Mouse (Mus musculus) liver, embryonic 13.5 days (tissue): ENCODE measurements around the gene Usp37. TPM values are rescaled to one million over a fixed set of nuclear protein-coding genes. Genes with fewer than 3 reads are reported as not detected.
"Not testable (repeated sequence)": the region's sequence is repeated elsewhere in the genome, so short reads cannot be mapped to it uniquely, and the experiment has no call there.

Experiments
- ATAC-seq: fragments of 200-750 bp; cut with Nextera tagmentation; 2 replicates; pipeline ENCODE4 v1.8.0; 2017; ENCODE audit warnings: low read depth, mild to moderate bottlenecking, moderate number of reproducible peaks, moderate library complexity
- DNase-seq: peaks from one replicate; pipeline ENCODE4 v3.0.0; 2022
- H3K27ac ChIP-seq: fragments of 300-500 bp; sonication (generic); 2 replicates; pipeline ENCODE4 v1.5.1; 2015; ENCODE audit warnings: moderate library complexity, mild to moderate bottlenecking, inconsistent platforms
- H3K27me3 ChIP-seq: fragments of 300-500 bp; sonication (generic); 2 replicates; pipeline ENCODE4 v1.6.1; 2015; ENCODE audit warnings: mild to moderate bottlenecking, inconsistent platforms
- H3K36me3 ChIP-seq: fragments of 300-500 bp; sonication (generic); 2 replicates; pipeline ENCODE4 v1.6.1; 2015; ENCODE audit warnings: mild to moderate bottlenecking, inconsistent platforms
- H3K4me1 ChIP-seq: fragments of 300-500 bp; sonication (generic); replicated peaks from 2 replicates; pipeline ENCODE4 v1.6.1; 2015; ENCODE audit warnings: inconsistent platforms
- H3K4me2 ChIP-seq: fragments of 300-500 bp; sonication (generic); 2 replicates; pipeline ENCODE4 v1.6.1; 2015; ENCODE audit warnings: inconsistent platforms, mild to moderate bottlenecking, moderate library complexity
- H3K4me3 ChIP-seq: fragments of 300-500 bp; sonication (generic); replicated peaks from 2 replicates; pipeline ENCODE4 v1.5.1; 2015; ENCODE audit warnings: mild to moderate bottlenecking, inconsistent platforms
- H3K9ac ChIP-seq: fragments of 300-500 bp; sonication (generic); 2 replicates; pipeline ENCODE4 v1.6.1; 2015; ENCODE audit warnings: mild to moderate bottlenecking, inconsistent platforms
- H3K9me3 ChIP-seq: fragments of 300-500 bp; sonication (generic); replicated peaks from 2 replicates; pipeline ENCODE4 v1.6.1; 2016; ENCODE audit warnings: inconsistent platforms
- WGBS: fragments of 180-500 bp; shearing (Covaris S2); methylation state at CpG from one replicate; pipeline ENCODE4 v1.1.7; 2015; ENCODE audit not compliant: insufficient replicate concordance; 5-methylcytosine and 5-hydroxymethylcytosine counted together
- polyA plus RNA-seq: library from polyadenylated mRNA; unstranded; fragments of >200 nt; fragmentation: Nextera tagmentation; extraction: Ambion mirVana; gene quantifications from 2 replicates; pipeline ENCODE4 v1.2.1, GENCODE M21; 2015

Gene Usp37
- polyA plus RNA-seq, 1 experiment from 2014 or later, result 13.6 TPM

- ATAC-seq (no peak), DNase-seq (no peak)
- Histone ChIP-seq H3K9me3 (no peaks in the 10 kb centered on the region), H3K27ac (no peak overlapping the region), H3K4me1 (no peaks in the 10 kb centered on the region), H3K27me3 (no peaks in the 10 kb centered on the region), H3K4me2 (no peak overlapping the region), H3K36me3 (peaks cover 90% of the 10 kb centered on the region), H3K4me3 (no peak overlapping the region), H3K9ac (no peak overlapping the region)
- 87% methylated on average over 7 of the region's 7 CpGs for WGBS
These were observed 15.5 kb downstream of the Usp37 start for GRCm38 (mm10) chr1:74528589-74528988.

- no peak overlapping the region for H3K4me3 ChIP-seq
- 84% methylated on average over 4 of the region's 4 CpGs for WGBS
- peaks cover 93% of the 10 kb centered on the region for H3K36me3 ChIP-seq
- no peak overlapping the region for H3K9ac ChIP-seq
- DNase-seq (no peak), ATAC-seq (no peak)
- H3K27me3 ChIP-seq, result no peaks in the 10 kb centered on the region
- H3K4me1 ChIP-seq, result no peaks in the 10 kb centered on the region
- H3K27ac ChIP-seq, result no peak overlapping the region
- no peaks in the 10 kb centered on the region for H3K9me3 ChIP-seq
- H3K4me2 ChIP-seq, result no peak overlapping the region
These were observed 19.3 kb downstream of the Usp37 start for GRCm38 (mm10) chr1:74524746-74525145.

- H3K4me1 ChIP-seq, result no peaks in the 10 kb centered on the region
- H3K27me3 ChIP-seq, result no peaks in the 10 kb centered on the region
- H3K4me3 ChIP-seq, result no peak overlapping the region
- no peak for ATAC-seq
- H3K9me3 ChIP-seq, result no peaks in the 10 kb centered on the region
- no peak overlapping the region for H3K9ac ChIP-seq
- no peak for DNase-seq
- H3K4me2 ChIP-seq, result no peak overlapping the region
- no peak overlapping the region for H3K27ac ChIP-seq
- H3K36me3 ChIP-seq, result peaks cover 73% of the 10 kb centered on the region
These were observed 24.2 kb downstream of the Usp37 start for GRCm38 (mm10) chr1:74519875-74520274.

GRCm38 (mm10) chr1:74512999-74513398 lies 31.1 kb downstream of the Usp37 start:
- H3K4me1 ChIP-seq, result peaks cover 57% of the 10 kb centered on the region
- H3K27ac ChIP-seq, H3K4me2 ChIP-seq, H3K4me3 ChIP-seq, H3K9me3 ChIP-seq, H3K27me3 ChIP-seq, DNase-seq, ATAC-seq, H3K9ac ChIP-seq: not testable (repeated sequence)
- H3K36me3 ChIP-seq, result peaks cover 43% of the 10 kb centered on the region
- whole genome bisulfite sequencing, result 77% methylated on average over 1 of the region's 1 CpGs

- Histone ChIP-seq H3K9me3 (no peaks in the 10 kb centered on the region), H3K4me3 (no peak overlapping the region), H3K27me3 (no peaks in the 10 kb centered on the region), H3K36me3 (peaks cover 34% of the 10 kb centered on the region), H3K4me1 (peaks cover 68% of the 10 kb centered on the region), H3K9ac (no peak overlapping the region), H3K4me2 (no peak overlapping the region), H3K27ac (no peak overlapping the region)
- no peak for ATAC-seq
- DNase-seq, result no peak
- WGBS, result 80% methylated on average over 5 of the region's 5 CpGs
These were observed 32.8 kb downstream of the Usp37 start for GRCm38 (mm10) chr1:74511306-74511705.

GRCm38 (mm10) chr1:74507780-74508179 lies 36.3 kb downstream of the Usp37 start:
- Histone ChIP-seq H3K4me1 (peaks cover 69% of the 10 kb centered on the region), H3K4me3 (peak overlapping the region; percentile 89), H3K36me3 (peaks cover 14% of the 10 kb centered on the region), H3K9me3 (no peaks in the 10 kb centered on the region), H3K27me3 (no peaks in the 10 kb centered on the region), H3K9ac (peak overlapping the region; percentile 95), H3K27ac (peak overlapping the region; percentile 94; the same call in 1 of the 2 replicates), H3K4me2 (peak overlapping the region; percentile 75)
- 66% methylated on average over 2 of the region's 2 CpGs for WGBS
- ATAC-seq (no peak), DNase-seq (no peak)

GRCm38 (mm10) chr1:74506471-74506881 lies 37.6 kb downstream of the Usp37 start:
- peaks cover 8% of the 10 kb centered on the region for H3K36me3 ChIP-seq
- DNase-seq, result peak; percentile 65
- H3K27ac ChIP-seq, result peak overlapping the region; percentile 94
- H3K27me3 ChIP-seq, result no peaks in the 10 kb centered on the region
- peak overlapping the region; percentile 75 for H3K4me2 ChIP-seq
- peak overlapping the region; percentile 95 for H3K9ac ChIP-seq
- peak overlapping the region; percentile 89 for H3K4me3 ChIP-seq
- peaks cover 67% of the 10 kb centered on the region for H3K4me1 ChIP-seq
- ATAC-seq, result peak; percentile 17
- WGBS, result under 1% methylated on average over 34 of the region's 34 CpGs
- H3K9me3 ChIP-seq, result no peaks in the 10 kb centered on the region

- Histone ChIP-seq H3K9ac (peak within 1 kb of the TSS; percentile 95), H3K27ac (peak within 1 kb of the TSS; percentile 94), H3K27me3 (no peaks in the 10 kb centered on the region), H3K36me3 (peaks cover 8% of the 10 kb centered on the region), H3K9me3 (no peaks in the 10 kb centered on the region), H3K4me2 (peak within 1 kb of the TSS; percentile 86), H3K4me3 (peak within 1 kb of the TSS; percentile 89), H3K4me1 (peaks cover 61% of the 10 kb centered on the region)
- ATAC-seq (peak; percentile 97), DNase-seq (peak; percentile 100)
- WGBS, result under 1% methylated on average over 64 of the region's 64 CpGs
These were observed 38.2 kb downstream of the Usp37 start, which contains the start of gene Cnot9 for GRCm38 (mm10) chr1:74505721-74506464. TSS of gene Cnot9 (plus strand) at chr1:74506058.

- DNase-seq, result no peak
These were observed 38.7 kb downstream of the Usp37 start for GRCm38 (mm10) chr1:74505393-74505720.

GRCm38 (mm10) chr1:74501106-74501505 lies 43.0 kb downstream of the Usp37 start:
- no peak overlapping the region for H3K27ac ChIP-seq
- no peak overlapping the region for H3K9ac ChIP-seq
- 76% methylated on average over 1 of the region's 1 CpGs for WGBS
- DNase-seq (no peak), ATAC-seq (no peak)
- no peak overlapping the region for H3K4me3 ChIP-seq
- H3K9me3 ChIP-seq, result no peaks in the 10 kb centered on the region
- peaks cover 23% of the 10 kb centered on the region for H3K4me1 ChIP-seq
- no peaks in the 10 kb centered on the region for H3K27me3 ChIP-seq
- H3K4me2 ChIP-seq, result no peak overlapping the region
- peaks cover 14% of the 10 kb centered on the region for H3K36me3 ChIP-seq

More at GRCm38 (mm10) chr1:74505393-74505720, 38.7 kb downstream of the Usp37 start:
- WGBS, result under 1% methylated on average over 22 of the region's 22 CpGs
- Histone ChIP-seq H3K36me3 (peaks cover 8% of the 10 kb centered on the region), H3K9ac (peak overlapping the region; percentile 88), H3K4me3 (peak overlapping the region; percentile 89), H3K4me2 (peak overlapping the region; percentile 86), H3K27me3 (no peaks in the 10 kb centered on the region), H3K9me3 (no peaks in the 10 kb centered on the region), H3K4me1 (peaks cover 57% of the 10 kb centered on the region), H3K27ac (peak overlapping the region; percentile 74)
- ATAC-seq, result peak; percentile 55; the same call in 1 of the 2 replicates

GRCm38 (mm10) chr1:74485792-74486191 lies 58.3 kb downstream of the Usp37 start:
- H3K4me3 ChIP-seq, result no peak overlapping the region
- 91% methylated on average over 5 of the region's 5 CpGs for WGBS
- DNase-seq (no peak), ATAC-seq (no peak)
- no peaks in the 10 kb centered on the region for H3K27me3 ChIP-seq
- no peak overlapping the region for H3K9ac ChIP-seq
- H3K36me3 ChIP-seq, result peaks cover 79% of the 10 kb centered on the region
- no peaks in the 10 kb centered on the region for H3K4me1 ChIP-seq
- no peak overlapping the region for H3K4me2 ChIP-seq
- no peaks in the 10 kb centered on the region for H3K9me3 ChIP-seq
- no peak overlapping the region for H3K27ac ChIP-seq

GRCm38 (mm10) chr1:74460273-74460672 lies 83.8 kb downstream of the Usp37 start:
- no peaks in the 10 kb centered on the region for H3K4me1 ChIP-seq

More at GRCm38 (mm10) chr1:74460273-74460672, 83.8 kb downstream of the Usp37 start:
- DNase-seq, result no peak
- peaks cover 63% of the 10 kb centered on the region for H3K36me3 ChIP-seq
- H3K9ac ChIP-seq, result no peak overlapping the region
- H3K4me2 ChIP-seq, result no peak overlapping the region
- no peak overlapping the region for H3K27ac ChIP-seq
- no peaks in the 10 kb centered on the region for H3K9me3 ChIP-seq
- WGBS, result 74% methylated on average over 2 of the region's 2 CpGs
- no peaks in the 10 kb centered on the region for H3K27me3 ChIP-seq
- no peak for ATAC-seq
- H3K4me3 ChIP-seq, result no peak overlapping the region
